Mouse (Mus musculus): ENCODE data around the gene Elovl2.
A peak's percentile ranks its signal among the peaks of the same experiment; 100 is the strongest.
"Not testable (repeated sequence)": the region's sequence is repeated elsewhere in the genome, so short reads cannot be mapped to it uniquely, and the experiment has no call there.

Elovl2 gene

GRCm38 (mm10) chr13:41220304-41220834 is at the start of gene Elovl2:
Gene Elovl2 (minus strand): TSS chr13:41220405.
- DNase-seq (ENCODE audit: low read depth, low spot score): peak; percentile 81

GRCm38 (mm10) chr13:41267827-41268408 is 47.7 kb upstream of the Elovl2 start:
- DNase-seq (ENCODE audit: low read depth, low spot score): no peak

- DNase-seq (ENCODE audit: low read depth, low spot score): no peak
Measured at GRCm38 (mm10) chr13:41263304-41264006, 43.2 kb upstream of the Elovl2 start.

- DNase-seq (ENCODE audit: low read depth, low spot score): not testable (repeated sequence)
Measured at GRCm38 (mm10) chr13:41261617-41262016, 41.4 kb upstream of the Elovl2 start.

GRCm38 (mm10) chr13:41257851-41258250 is 37.6 kb upstream of the Elovl2 start:
- DNase-seq (ENCODE audit: low read depth, low spot score): no peak

GRCm38 (mm10) chr13:41256962-41257361 is 36.8 kb upstream of the Elovl2 start:
- DNase-seq (ENCODE audit: low read depth, low spot score): no peak

- DNase-seq (ENCODE audit: low read depth, low spot score): no peak
Measured at GRCm38 (mm10) chr13:41256126-41256525, 35.9 kb upstream of the Elovl2 start.

GRCm38 (mm10) chr13:41252736-41253135 is 32.5 kb upstream of the Elovl2 start:
- DNase-seq (ENCODE audit: low read depth, low spot score): no peak

- no peak for DNase-seq (ENCODE audit: low read depth, low spot score)
Measured at GRCm38 (mm10) chr13:41252141-41252540, 31.9 kb upstream of the Elovl2 start.

GRCm38 (mm10) chr13:41251667-41252066 is 31.5 kb upstream of the Elovl2 start:
- DNase-seq (ENCODE audit: low read depth, low spot score): no peak

- DNase-seq (ENCODE audit: low read depth, low spot score): not testable (repeated sequence)
Measured at GRCm38 (mm10) chr13:41251232-41251631, 31.0 kb upstream of the Elovl2 start.

GRCm38 (mm10) chr13:41250318-41250981 is 30.2 kb upstream of the Elovl2 start:
- peak; percentile 13 for DNase-seq (ENCODE audit: low read depth, low spot score)

GRCm38 (mm10) chr13:41249538-41250317 is 29.5 kb upstream of the Elovl2 start, which contains the start of gene Smim13:
Gene Smim13 (plus strand): TSS chr13:41249844.
- DNase-seq (ENCODE audit: low read depth, low spot score): peak; percentile 96

GRCm38 (mm10) chr13:41248751-41249520 is 28.7 kb upstream of the Elovl2 start:
- no peak for DNase-seq (ENCODE audit: low read depth, low spot score)

GRCm38 (mm10) chr13:41244306-41244830 is 24.2 kb upstream of the Elovl2 start:
- no peak for DNase-seq (ENCODE audit: low read depth, low spot score)

GRCm38 (mm10) chr13:41241557-41241956 is 21.4 kb upstream of the Elovl2 start:
- no peak for DNase-seq (ENCODE audit: low read depth, low spot score)

- DNase-seq (ENCODE audit: low read depth, low spot score): no peak
Measured at GRCm38 (mm10) chr13:41238805-41239130, 18.6 kb upstream of the Elovl2 start.

GRCm38 (mm10) chr13:41238035-41238804 is 18.0 kb upstream of the Elovl2 start:
- no peak for DNase-seq (ENCODE audit: low read depth, low spot score)

- DNase-seq (ENCODE audit: low read depth, low spot score): no peak
Measured at GRCm38 (mm10) chr13:41235845-41236741, 15.9 kb upstream of the Elovl2 start.
